Mouse (Mus musculus) forebrain, embryonic 13.5 days (tissue): ENCODE results near the gene Ltn1. TPM values are rescaled to one million over a fixed set of nuclear protein-coding genes. Genes with fewer than 3 reads are reported as not detected.

Experiments
- ATAC-seq: fragments of 200-750 bp; cut with Nextera tagmentation; 2 replicates; pipeline ENCODE4 v1.8.0; 2017
- H3K27ac ChIP-seq: fragments of 300-500 bp; sonication (generic); 2 replicates; pipeline ENCODE4 v1.5.1; 2015; ENCODE audit warnings: inconsistent platforms, mild to moderate bottlenecking, moderate library complexity
- H3K27me3 ChIP-seq: fragments of 300-500 bp; sonication (generic); 2 replicates; pipeline ENCODE4 v1.6.1; 2015; ENCODE audit warnings: mild to moderate bottlenecking, inconsistent platforms
- H3K36me3 ChIP-seq: fragments of 300-500 bp; sonication (generic); 2 replicates; pipeline ENCODE4 v1.6.1; 2015; ENCODE audit warnings: mild to moderate bottlenecking, inconsistent platforms; ENCODE audit not compliant: poor library complexity, severe bottlenecking
- H3K4me1 ChIP-seq: fragments of 300-500 bp; sonication (generic); 2 replicates; pipeline ENCODE4 v1.6.1; 2015; ENCODE audit warnings: inconsistent platforms
- H3K4me2 ChIP-seq: fragments of 300-500 bp; sonication (generic); 2 replicates; pipeline ENCODE4 v1.6.1; 2015; ENCODE audit warnings: inconsistent platforms, mild to moderate bottlenecking, moderate library complexity
- H3K4me3 ChIP-seq: fragments of 300-500 bp; sonication (generic); 2 replicates; pipeline ENCODE4 v1.5.1; 2015; ENCODE audit warnings: mild to moderate bottlenecking, inconsistent platforms
- H3K9ac ChIP-seq: fragments of 300-500 bp; sonication (generic); 2 replicates; pipeline ENCODE4 v1.6.1; 2015; ENCODE audit warnings: mild to moderate bottlenecking, inconsistent platforms
- H3K9me3 ChIP-seq: fragments of 300-500 bp; sonication (generic); replicated peaks from 2 replicates; pipeline ENCODE4 v1.6.1; 2016; ENCODE audit warnings: inconsistent platforms
- WGBS: fragments of 180-500 bp; shearing (Covaris S2); methylation state at CpG from one replicate; pipeline ENCODE4 v1.1.7; 2015; 5-methylcytosine and 5-hydroxymethylcytosine counted together
- polyA plus RNA-seq: library from polyadenylated mRNA; unstranded; fragments of >200 nt; fragmentation: Nextera tagmentation; extraction: Ambion mirVana; gene quantifications from 2 replicates; pipeline ENCODE4 v1.2.1, GENCODE M21; 2015

Gene Ltn1
- polyA plus RNA-seq, 1 experiment from 2014 or later, result 26.0 TPM

DNA sequence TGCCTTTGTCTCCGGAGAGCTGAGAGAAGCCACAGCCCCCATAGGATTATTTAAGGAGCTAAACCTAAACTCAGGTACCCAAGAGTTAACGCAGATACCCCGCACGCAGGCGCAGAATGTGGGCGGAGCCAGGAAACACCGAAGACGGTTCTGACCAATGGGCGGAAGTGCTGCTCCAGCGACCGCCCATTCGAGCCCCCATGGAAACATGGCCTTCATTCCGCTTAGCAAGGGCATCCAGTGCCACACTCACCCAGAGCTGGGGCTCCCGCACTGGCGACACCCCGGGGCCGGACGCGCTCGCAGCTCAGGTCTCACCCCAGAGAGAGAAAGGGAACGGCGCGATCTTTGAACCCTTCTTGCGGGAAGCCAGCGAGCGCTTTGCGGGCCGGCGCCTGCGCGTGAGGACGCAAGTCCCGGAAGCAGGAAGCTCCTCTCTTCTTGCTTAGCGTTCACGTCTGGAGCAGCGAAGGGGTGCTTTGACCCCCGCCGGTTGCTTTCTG is 7.8 kb upstream of the Ltn1 start, which contains the start of gene Rwdd2b:
TSS of gene Rwdd2b (minus strand) at position 390 of the 503 bp plus-strand sequence.
- ATAC-seq, result peak; percentile 98
- under 1% methylated on average over 38 of the region's 38 CpGs for WGBS
- peak within 1 kb of the TSS; percentile 85 for H3K9ac ChIP-seq

GRCm38 (mm10) chr16:87438697-87439096 is 6.3 kb upstream of the Ltn1 start:
- no peak overlapping the region for H3K9ac ChIP-seq
- no peaks in the 10 kb centered on the region for H3K9me3 ChIP-seq
- no peaks in the 10 kb centered on the region for H3K36me3 ChIP-seq
- H3K4me3 ChIP-seq, result no peak overlapping the region
- WGBS, result 87% methylated on average over 8 of the region's 8 CpGs
- H3K27me3 ChIP-seq, result no peaks in the 10 kb centered on the region
- ATAC-seq, result no peak
- H3K4me1 ChIP-seq, result peaks cover 17% of the 10 kb centered on the region
- no peak overlapping the region for H3K4me2 ChIP-seq
- no peak overlapping the region for H3K27ac ChIP-seq

More for the DNA sequence above, 7.8 kb upstream of the Ltn1 start, which contains the start of gene Rwdd2b:
- no peaks in the 10 kb centered on the region for H3K9me3 ChIP-seq
- H3K36me3 ChIP-seq, result no peaks in the 10 kb centered on the region
- peak within 1 kb of the TSS; percentile 79 for H3K4me3 ChIP-seq
- peak within 1 kb of the TSS; percentile 82 for H3K4me2 ChIP-seq
- H3K4me1 ChIP-seq, result peaks cover 17% of the 10 kb centered on the region
- H3K27me3 ChIP-seq, result no peaks in the 10 kb centered on the region
- peak within 1 kb of the TSS; percentile 88 for H3K27ac ChIP-seq

DNA sequence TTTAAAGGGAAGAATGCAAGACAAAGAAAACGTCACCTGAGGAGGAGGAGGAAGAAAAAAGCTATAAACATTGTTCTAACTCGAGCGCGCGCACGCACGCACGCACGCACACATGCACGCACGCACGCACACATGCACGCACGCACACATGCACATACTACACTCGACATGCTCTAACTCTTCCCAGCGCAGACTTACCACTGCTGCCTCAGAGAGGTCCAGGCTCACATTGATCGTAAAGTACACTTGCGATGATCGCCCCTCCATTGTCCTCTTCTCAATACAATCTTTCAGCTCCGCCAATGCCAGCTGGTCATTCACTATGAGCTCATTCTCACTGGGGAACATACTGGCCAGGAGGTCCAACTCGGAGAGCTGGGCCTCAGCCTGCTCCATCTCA is 4.7 kb upstream of the Ltn1 start:
- Histone ChIP-seq H3K9me3 (no peaks in the 10 kb centered on the region), H3K4me1 (peaks cover 17% of the 10 kb centered on the region), H3K27ac (no peak overlapping the region)

DNA sequence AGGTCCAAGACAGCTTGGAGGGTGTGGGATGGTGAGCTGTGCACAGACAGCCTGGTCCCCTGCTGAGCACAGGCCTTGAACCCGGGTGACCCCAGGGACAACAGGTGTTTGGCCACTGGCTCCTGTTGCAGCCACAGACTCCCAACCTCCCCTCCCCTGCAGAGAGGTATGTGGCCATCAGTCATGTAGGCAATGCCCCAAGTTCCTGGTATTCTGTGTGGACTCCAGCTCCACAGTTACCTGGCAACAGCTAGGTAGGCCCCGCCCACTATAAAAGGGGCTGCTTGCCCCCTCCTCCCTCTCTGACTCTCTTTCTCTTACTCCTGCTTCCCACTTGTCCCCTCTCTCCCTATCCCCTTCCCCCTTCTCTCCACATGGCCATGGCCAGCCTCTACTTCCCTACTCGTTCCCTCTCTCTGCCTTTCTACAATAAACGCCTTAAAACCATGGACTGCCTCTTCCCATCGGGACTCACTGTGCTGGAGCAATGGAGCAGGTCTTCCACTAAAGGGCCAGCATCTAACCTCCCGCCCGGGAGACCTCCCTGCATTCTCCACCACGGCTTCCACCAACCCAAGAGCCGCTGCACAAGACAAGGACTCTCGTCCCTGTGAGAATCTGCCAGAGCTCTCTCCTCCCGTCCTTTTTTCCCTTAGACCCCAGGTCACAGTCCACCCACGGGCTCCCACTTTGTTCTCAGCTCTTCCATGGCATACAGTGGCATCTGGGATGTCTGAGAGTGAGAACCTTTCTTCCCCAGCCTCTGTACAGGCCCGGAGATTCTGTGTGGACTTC is 3.2 kb upstream of the Ltn1 start:
- Histone ChIP-seq H3K4me2 (no peak overlapping the region), H3K27ac (no peak overlapping the region), H3K9me3 (no peaks in the 10 kb centered on the region), H3K27me3 (no peaks in the 10 kb centered on the region), H3K9ac (no peak overlapping the region), H3K4me1 (peaks cover 14% of the 10 kb centered on the region), H3K36me3 (no peaks in the 10 kb centered on the region), H3K4me3 (no peak overlapping the region)
- 87% methylated on average over 13 of the region's 13 CpGs for WGBS
- no peak for ATAC-seq

More for the DNA sequence above, 4.7 kb upstream of the Ltn1 start:
- Histone ChIP-seq H3K4me2 (no peak overlapping the region), H3K36me3 (no peaks in the 10 kb centered on the region), H3K9ac (no peak overlapping the region), H3K4me3 (no peak overlapping the region), H3K27me3 (no peaks in the 10 kb centered on the region)
- WGBS, result 94% methylated on average over 21 of the region's 21 CpGs
- no peak for ATAC-seq

DNA sequence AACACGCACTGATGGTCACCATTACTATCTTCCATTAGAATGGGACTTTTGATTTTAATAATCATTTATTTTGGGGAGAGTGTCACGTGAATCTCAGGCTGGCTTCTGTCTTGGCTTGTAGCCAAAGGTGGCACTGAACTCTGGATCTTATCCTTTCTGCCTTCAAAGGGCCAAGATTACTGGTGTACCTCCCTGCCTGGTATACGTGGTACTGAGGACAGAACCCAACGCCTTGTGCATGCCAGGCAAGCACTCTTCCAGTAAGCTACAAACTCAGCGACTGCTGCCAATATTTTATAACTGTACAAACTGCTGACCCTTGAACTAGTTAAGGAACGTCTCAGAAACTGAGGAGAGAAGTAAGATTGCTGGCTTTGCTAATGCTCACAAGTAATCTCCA is 2.5 kb upstream of the Ltn1 start:
- Histone ChIP-seq H3K9me3 (no peaks in the 10 kb centered on the region), H3K36me3 (no peaks in the 10 kb centered on the region), H3K9ac (no peak overlapping the region), H3K4me3 (no peak overlapping the region), H3K27ac (no peak overlapping the region), H3K27me3 (no peaks in the 10 kb centered on the region), H3K4me2 (no peak overlapping the region), H3K4me1 (peaks cover 15% of the 10 kb centered on the region)
- WGBS, result 85% methylated on average over 6 of the region's 6 CpGs
- no peak for ATAC-seq

DNA sequence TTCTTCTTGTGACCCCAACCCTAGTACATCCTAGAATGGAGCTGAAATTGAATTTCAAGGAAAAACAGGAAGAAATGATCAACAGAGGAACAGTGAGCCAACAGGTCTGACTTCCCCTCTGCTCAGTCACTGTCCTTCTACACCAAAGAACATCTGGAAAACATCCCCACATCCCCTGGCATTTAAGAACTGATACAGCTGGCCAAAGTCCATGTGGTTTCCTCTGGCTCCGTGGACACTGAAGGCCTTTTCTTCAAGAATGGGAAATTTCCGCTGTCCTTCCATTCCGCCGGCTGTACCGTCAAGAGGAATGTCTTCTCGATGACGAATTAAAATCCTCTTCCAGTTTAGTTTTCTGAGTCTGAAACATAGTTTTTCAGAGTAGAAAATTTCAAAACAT is 1.9 kb upstream of the Ltn1 start:
- H3K9me3 ChIP-seq, result no peaks in the 10 kb centered on the region
- no peaks in the 10 kb centered on the region for H3K27me3 ChIP-seq
- H3K9ac ChIP-seq, result no peak overlapping the region
- no peak overlapping the region for H3K4me3 ChIP-seq
- no peaks in the 10 kb centered on the region for H3K36me3 ChIP-seq
- ATAC-seq, result no peak
- no peak overlapping the region for H3K4me2 ChIP-seq
- 96% methylated on average over 7 of the region's 7 CpGs for WGBS
- H3K4me1 ChIP-seq, result peaks cover 9% of the 10 kb centered on the region
- H3K27ac ChIP-seq, result no peak overlapping the region

GRCm38 (mm10) chr16:87427516-87427915 is 4.9 kb downstream of the Ltn1 start:
- Histone ChIP-seq H3K4me1 (peaks cover 9% of the 10 kb centered on the region), H3K36me3 (peaks cover 45% of the 10 kb centered on the region), H3K27me3 (no peaks in the 10 kb centered on the region), H3K27ac (no peak overlapping the region), H3K4me2 (no peak overlapping the region), H3K4me3 (no peak overlapping the region), H3K9me3 (no peaks in the 10 kb centered on the region), H3K9ac (no peak overlapping the region)
- 96% methylated on average over 8 of the region's 8 CpGs for WGBS
- ATAC-seq, result no peak

DNA sequence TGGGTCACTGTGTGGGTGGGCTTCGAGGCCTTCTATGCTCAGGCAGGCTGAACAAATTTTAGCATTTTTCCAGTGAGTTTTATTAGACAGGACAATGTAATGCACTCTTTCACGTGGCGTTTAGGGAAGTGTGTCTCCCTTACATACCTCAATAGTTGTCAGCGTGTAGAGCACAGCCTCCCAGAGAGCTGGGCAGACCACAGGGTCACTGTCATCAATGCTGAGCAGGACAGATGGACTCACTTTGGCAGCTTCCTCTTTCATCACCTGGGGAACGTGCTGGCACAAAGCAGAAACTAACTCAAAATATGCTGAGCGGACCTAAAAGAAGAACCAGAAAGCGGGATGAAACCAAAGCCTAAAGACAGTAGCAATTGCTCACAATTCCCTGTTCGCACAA is 11.8 kb downstream of the Ltn1 start:
- Histone ChIP-seq H3K27me3 (no peaks in the 10 kb centered on the region), H3K36me3 (peaks cover 96% of the 10 kb centered on the region)
- 96% methylated on average over 8 of the region's 8 CpGs for WGBS

DNA sequence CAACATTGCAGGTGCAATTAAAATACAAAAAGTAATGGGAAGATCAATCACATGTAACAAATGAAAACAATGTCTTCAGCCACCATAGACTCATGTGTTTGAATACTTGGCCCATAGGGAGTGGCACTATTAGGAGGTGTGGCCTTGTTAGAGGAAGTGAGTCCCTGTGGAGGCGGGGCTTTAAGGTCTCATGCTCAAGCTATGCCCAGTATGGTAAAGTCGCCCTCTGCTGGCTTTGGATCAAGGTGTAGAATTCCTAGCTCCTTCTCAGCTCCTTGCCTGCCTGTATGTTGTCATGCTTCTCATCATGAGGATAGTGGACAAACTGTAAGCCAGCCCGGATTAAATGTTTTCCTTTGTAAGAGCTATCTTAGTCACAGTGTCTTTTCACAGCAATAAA is 27.4 kb downstream of the Ltn1 start:
- no peak for ATAC-seq
- no peaks in the 10 kb centered on the region for H3K4me1 ChIP-seq
- peaks cover 87% of the 10 kb centered on the region for H3K36me3 ChIP-seq
- no peak overlapping the region for H3K4me2 ChIP-seq
- H3K4me3 ChIP-seq, result no peak overlapping the region
- H3K27ac ChIP-seq, result no peak overlapping the region
- 83% methylated on average over 3 of the region's 3 CpGs for WGBS
- H3K27me3 ChIP-seq, result no peaks in the 10 kb centered on the region
- H3K9ac ChIP-seq, result no peak overlapping the region
- H3K9me3 ChIP-seq, result no peaks in the 10 kb centered on the region

More for the DNA sequence above, 11.8 kb downstream of the Ltn1 start:
- no peak overlapping the region for H3K4me2 ChIP-seq
- ATAC-seq, result no peak
- no peak overlapping the region for H3K27ac ChIP-seq
- no peaks in the 10 kb centered on the region for H3K4me1 ChIP-seq
- peaks cover 10% of the 10 kb centered on the region for H3K9me3 ChIP-seq
- H3K4me3 ChIP-seq, result no peak overlapping the region
- H3K9ac ChIP-seq, result no peak overlapping the region

DNA sequence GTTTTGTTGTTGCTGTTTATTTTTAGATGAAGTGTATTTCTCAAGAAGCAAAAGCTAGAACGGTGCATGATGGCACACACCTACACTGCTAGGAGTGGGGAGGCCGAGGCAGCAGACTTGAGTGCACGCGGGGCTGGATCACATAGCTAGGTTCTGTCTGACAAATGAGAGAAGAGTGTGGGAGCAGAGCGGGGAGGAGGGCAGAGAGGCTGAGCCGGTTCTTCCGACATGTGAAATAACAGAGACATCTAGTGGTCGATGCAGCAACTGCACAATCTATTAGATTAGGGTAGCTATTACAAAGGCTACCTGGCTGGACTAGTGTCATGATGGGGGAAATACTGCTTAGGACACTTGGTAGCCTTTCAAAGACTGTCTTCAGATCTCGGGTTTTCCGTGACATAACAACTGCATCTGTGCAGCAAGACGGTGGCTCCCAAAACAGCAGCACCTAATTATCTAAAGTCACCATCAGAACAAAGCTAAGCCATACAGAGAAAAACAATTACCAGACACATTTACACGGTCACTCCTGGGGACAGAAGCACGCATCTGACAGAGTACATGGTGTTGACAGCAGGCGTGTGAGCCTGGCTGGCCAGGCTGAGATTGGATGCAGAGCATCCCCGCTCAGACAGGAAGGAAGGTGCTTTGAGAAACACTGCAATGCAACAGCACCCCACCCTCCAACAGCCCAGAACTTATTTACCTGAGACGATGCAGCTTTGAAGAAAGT is 38.4 kb downstream of the Ltn1 start:
- H3K4me2 ChIP-seq, result no peak overlapping the region
- ATAC-seq, result peak; percentile 82
- H3K27me3 ChIP-seq, result no peaks in the 10 kb centered on the region
- H3K27ac ChIP-seq, result no peak overlapping the region; the same call in 1 of the 2 replicates
- H3K9me3 ChIP-seq, result no peaks in the 10 kb centered on the region
- no peak overlapping the region for H3K9ac ChIP-seq
- no peak overlapping the region for H3K4me3 ChIP-seq
- no peaks in the 10 kb centered on the region for H3K4me1 ChIP-seq
- peaks cover 73% of the 10 kb centered on the region for H3K36me3 ChIP-seq
- WGBS, result 55% methylated on average over 16 of the region's 16 CpGs

DNA sequence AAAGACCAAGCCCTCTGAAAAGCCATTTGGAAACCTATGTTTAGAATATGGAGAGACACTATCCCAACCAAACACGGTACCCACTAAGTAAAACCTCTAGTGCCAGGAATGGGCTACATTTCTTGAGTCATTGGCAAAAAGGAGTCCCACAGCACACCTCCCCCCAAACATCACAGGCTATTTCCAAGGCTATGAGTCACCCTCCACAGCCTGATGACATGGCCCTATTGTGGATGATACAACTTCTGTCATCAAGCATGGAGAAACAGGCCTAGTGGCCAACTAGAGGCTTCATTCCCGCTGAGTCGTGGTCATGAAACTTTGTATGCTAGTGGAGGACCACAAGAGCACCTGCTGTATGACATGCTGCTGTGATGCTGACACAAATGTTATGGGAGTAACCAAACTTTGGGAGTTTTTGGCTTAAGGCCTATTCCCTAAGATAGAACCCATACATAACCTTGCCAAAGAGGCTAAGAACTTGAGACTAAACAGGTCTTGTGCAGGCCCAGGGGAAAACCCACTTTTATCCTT is 44.9 kb downstream of the Ltn1 start:
- no peak overlapping the region for H3K27ac ChIP-seq
- H3K27me3 ChIP-seq, result no peaks in the 10 kb centered on the region
- H3K4me3 ChIP-seq, result no peak overlapping the region
- 96% methylated on average over 3 of the region's 3 CpGs for WGBS
- no peak for ATAC-seq
- H3K4me2 ChIP-seq, result no peak overlapping the region
- H3K4me1 ChIP-seq, result no peaks in the 10 kb centered on the region
- no peak overlapping the region for H3K9ac ChIP-seq
- peaks cover 70% of the 10 kb centered on the region for H3K36me3 ChIP-seq
- H3K9me3 ChIP-seq, result no peaks in the 10 kb centered on the region

DNA sequence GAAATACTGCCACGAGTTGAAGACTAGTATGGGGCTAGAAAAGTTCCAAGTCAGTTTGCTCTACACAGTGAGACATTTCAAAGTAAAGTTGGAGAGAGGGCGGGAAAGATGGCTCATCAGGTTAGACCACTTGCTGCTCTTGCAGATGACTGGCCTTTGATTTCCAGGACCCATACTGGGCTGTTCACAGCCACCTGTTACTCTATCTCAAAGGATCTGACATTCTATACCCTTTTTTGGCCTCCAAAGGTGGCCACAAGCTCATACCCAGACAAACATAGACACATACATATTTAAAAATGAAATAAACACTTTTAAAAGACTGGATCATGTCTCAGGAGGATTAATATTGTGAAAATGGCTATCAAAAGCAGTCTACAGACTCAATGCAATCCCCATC is 48.0 kb downstream of the Ltn1 start:
- Histone ChIP-seq H3K27ac (no peak overlapping the region), H3K4me3 (no peak overlapping the region), H3K9me3 (no peaks in the 10 kb centered on the region), H3K9ac (no peak overlapping the region), H3K4me2 (no peak overlapping the region), H3K4me1 (no peaks in the 10 kb centered on the region), H3K27me3 (no peaks in the 10 kb centered on the region), H3K36me3 (peaks cover 89% of the 10 kb centered on the region)
- no peak for ATAC-seq
- WGBS, result 80% methylated on average over 2 of the region's 2 CpGs
